Mouse (Mus musculus): ENCODE measurements around the gene Dok7. TPM values are rescaled to one million over a fixed set of nuclear protein-coding genes. Genes with fewer than 3 reads are reported as not detected.

The Dok7 gene
- polyA plus RNA-seq, 1 experiment = 15.8 TPM

DNA sequence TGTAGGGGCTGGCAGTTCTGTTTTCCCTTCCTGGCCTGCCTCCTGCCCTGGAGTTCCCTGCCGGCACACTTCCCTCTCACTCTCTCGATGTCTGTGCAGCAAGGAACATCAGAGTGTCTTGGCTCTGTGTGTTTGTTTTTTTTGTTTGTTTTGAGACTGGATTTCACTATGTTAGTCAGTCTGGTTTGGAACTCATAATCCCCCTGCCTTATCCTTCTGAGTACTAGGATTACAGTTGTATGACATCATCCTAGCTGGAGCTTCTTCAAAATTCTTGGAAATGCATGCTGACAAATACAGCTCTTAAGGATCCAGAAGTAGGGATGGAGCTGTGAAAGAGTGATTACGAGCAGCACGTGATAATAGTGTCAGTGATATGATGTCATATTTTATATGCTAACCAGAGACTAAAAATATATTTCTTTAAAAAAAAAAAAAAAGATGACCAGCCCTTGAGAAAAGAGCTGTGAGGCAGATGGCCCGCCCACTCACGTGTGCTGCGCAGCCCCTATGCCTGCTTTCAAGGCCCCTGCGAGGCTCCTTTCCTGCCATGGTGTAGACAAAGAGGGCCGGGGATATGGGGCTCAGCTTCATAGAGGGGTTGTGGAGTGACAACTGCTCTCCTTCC, 36.8 kb upstream of the Dok7 start:
- Histone ChIP-seq H3K27me3 (ENCODE audit: control insufficient read depth, insufficient read depth, insufficient read length) (no peaks in the 10 kb centered on the region), H3K79me2 (ENCODE audit: control insufficient read depth, insufficient read depth) (peaks cover 36% of the 10 kb centered on the region), H3ac (ENCODE audit: control insufficient read depth, insufficient read length, low read depth) (no peak overlapping the region), H3K4me3 (ENCODE audit: insufficient read depth, poor library complexity, severe bottlenecking) (no peak overlapping the region), H3K36me3 (ENCODE audit: control insufficient read depth, insufficient read depth) (peaks cover 17% of the 10 kb centered on the region), H3K79me3 (ENCODE audit: low read depth) (peaks cover 2% of the 10 kb centered on the region)
- TF ChIP-seq MYOD1 (IDR thresholded peaks at IDR 0.05; ENCODE audit: control insufficient read depth, insufficient read length, low read depth) (no peak), CEBPB (IDR thresholded peaks at IDR 0.05; ENCODE audit: low read depth) (no peak), FOSL1 (IDR thresholded peaks at IDR 0.05; ENCODE audit: insufficient read depth, low read length, poor library complexity, severe bottlenecking) (no peak), MYOG (IDR thresholded peaks at IDR 0.05; ENCODE audit: control insufficient read depth, extremely low read depth, insufficient read length) (no peak), CTCF (IDR thresholded peaks at IDR 0.05; ENCODE audit: control insufficient read depth, insufficient read depth, insufficient read length) (no peak), MAX (IDR thresholded peaks at IDR 0.05) (no peak), USF1 (IDR thresholded peaks at IDR 0.05; ENCODE audit: low read depth) (peak; percentile 80)

DNA sequence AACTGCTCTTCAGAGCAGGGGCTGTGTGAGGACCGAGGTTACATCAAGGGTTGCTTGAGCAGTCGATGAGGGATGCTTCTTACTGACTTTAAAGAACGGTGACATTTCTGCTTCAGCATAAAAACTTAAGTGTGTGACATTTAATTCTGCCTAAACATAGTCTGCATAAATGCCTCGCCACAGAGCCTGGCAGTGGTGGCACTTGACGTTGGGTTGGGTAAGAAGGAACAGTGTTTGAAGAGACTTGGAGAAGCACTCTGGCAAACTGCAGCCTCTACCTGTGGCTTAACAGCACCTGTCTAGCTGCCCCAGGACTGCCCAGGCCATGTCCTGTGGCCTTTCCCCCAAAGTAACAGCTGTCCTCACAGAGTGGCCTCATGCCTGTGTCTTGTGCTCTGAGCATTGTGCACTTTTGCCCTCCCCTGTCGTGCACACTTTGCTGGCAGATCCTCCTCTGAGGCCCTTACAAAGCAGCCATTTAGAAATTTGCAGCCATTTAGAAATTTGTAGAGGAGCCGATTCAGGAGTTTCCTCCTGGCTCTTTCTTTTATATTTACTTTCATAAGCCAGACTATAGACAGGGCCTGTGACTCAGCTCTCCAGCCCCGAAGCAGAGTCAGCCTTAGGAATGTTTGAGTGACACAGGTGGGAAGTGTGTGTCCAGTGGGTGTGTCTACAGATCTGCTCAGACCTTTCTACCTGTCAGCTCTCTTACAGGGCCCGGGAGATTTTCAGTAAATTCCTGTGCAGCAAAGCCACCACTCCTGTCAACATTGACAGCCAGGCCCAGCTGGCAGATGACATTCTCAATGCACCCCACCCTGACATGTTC, 35.9 kb upstream of the Dok7 start:
- Histone ChIP-seq H3K36me3 (ENCODE audit: control insufficient read depth, insufficient read depth) (peaks cover 22% of the 10 kb centered on the region), H3ac (ENCODE audit: control insufficient read depth, insufficient read length, low read depth) (no peak overlapping the region), H3K27me3 (ENCODE audit: control insufficient read depth, insufficient read depth, insufficient read length) (no peaks in the 10 kb centered on the region), H3K4me3 (ENCODE audit: insufficient read depth, poor library complexity, severe bottlenecking) (no peak overlapping the region), H3K79me2 (ENCODE audit: control insufficient read depth, insufficient read depth) (peaks cover 27% of the 10 kb centered on the region), H3K79me3 (ENCODE audit: low read depth) (no peaks in the 10 kb centered on the region)
- TF ChIP-seq MYOG (IDR thresholded peaks at IDR 0.05; ENCODE audit: control insufficient read depth, extremely low read depth, insufficient read length) (no peak), MAX (IDR thresholded peaks at IDR 0.05) (no peak), USF1 (IDR thresholded peaks at IDR 0.05; ENCODE audit: low read depth) (no peak), MYOD1 (IDR thresholded peaks at IDR 0.05; ENCODE audit: control insufficient read depth, insufficient read length, low read depth) (no peak), CEBPB (IDR thresholded peaks at IDR 0.05; ENCODE audit: low read depth) (no peak), FOSL1 (IDR thresholded peaks at IDR 0.05; ENCODE audit: insufficient read depth, low read length, poor library complexity, severe bottlenecking) (no peak), CTCF (IDR thresholded peaks at IDR 0.05; ENCODE audit: control insufficient read depth, insufficient read depth, insufficient read length) (no peak)

GRCm38 (mm10) chr5:35024975-35025374, 31.6 kb upstream of the Dok7 start:
- no peak for TF ChIP-seq MYOD1 (IDR thresholded peaks at IDR 0.05; ENCODE audit: control insufficient read depth, insufficient read length, low read depth)
- TF ChIP-seq USF1 (IDR thresholded peaks at IDR 0.05; ENCODE audit: low read depth) = no peak
- no peak for TF ChIP-seq MAX (IDR thresholded peaks at IDR 0.05)
- no peak for TF ChIP-seq FOSL1 (IDR thresholded peaks at IDR 0.05; ENCODE audit: insufficient read depth, low read length, poor library complexity, severe bottlenecking)
- TF ChIP-seq CEBPB (IDR thresholded peaks at IDR 0.05; ENCODE audit: low read depth) = no peak
- no peak for TF ChIP-seq MYOG (IDR thresholded peaks at IDR 0.05; ENCODE audit: control insufficient read depth, extremely low read depth, insufficient read length)
- TF ChIP-seq CTCF (IDR thresholded peaks at IDR 0.05; ENCODE audit: control insufficient read depth, insufficient read depth, insufficient read length) = peak; percentile 78
- Histone ChIP-seq H3ac (ENCODE audit: control insufficient read depth, insufficient read length, low read depth) (no peak overlapping the region), H3K79me3 (ENCODE audit: low read depth) (no peaks in the 10 kb centered on the region), H3K27me3 (ENCODE audit: control insufficient read depth, insufficient read depth, insufficient read length) (no peaks in the 10 kb centered on the region), H3K36me3 (ENCODE audit: control insufficient read depth, insufficient read depth) (peaks cover 45% of the 10 kb centered on the region), H3K79me2 (ENCODE audit: control insufficient read depth, insufficient read depth) (no peaks in the 10 kb centered on the region), H3K4me3 (ENCODE audit: insufficient read depth, poor library complexity, severe bottlenecking) (no peak overlapping the region)

DNA sequence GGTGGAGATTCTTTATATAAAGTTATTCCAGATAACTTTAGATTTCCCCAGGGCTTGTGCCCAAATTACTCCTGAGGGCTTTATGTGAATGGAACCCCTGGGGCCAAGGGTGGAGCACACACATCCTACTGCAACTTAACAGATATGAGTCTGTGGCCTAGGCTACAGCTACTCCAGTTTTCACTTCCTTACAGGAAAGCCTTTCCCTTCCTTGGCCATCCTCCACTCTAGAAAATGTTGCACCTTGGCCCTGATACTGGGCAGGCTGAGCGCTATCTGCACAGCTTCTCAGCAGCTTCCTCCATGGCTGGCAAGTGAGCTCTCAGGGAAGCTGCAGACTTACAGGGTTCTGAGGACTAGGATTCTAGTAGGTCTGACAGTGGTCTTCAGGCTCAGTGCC, 27.3 kb upstream of the Dok7 start:
- H3K27me3 ChIP-seq (ENCODE audit: control insufficient read depth, insufficient read depth, insufficient read length) = no peaks in the 10 kb centered on the region
- H3K36me3 ChIP-seq (ENCODE audit: control insufficient read depth, insufficient read depth) = peaks cover 33% of the 10 kb centered on the region

GRCm38 (mm10) chr5:35029755-35030154, 26.8 kb upstream of the Dok7 start:
- no peak for TF ChIP-seq MYOG (IDR thresholded peaks at IDR 0.05; ENCODE audit: control insufficient read depth, extremely low read depth, insufficient read length)
- TF ChIP-seq USF1 (IDR thresholded peaks at IDR 0.05; ENCODE audit: low read depth) = no peak
- no peak for TF ChIP-seq CTCF (IDR thresholded peaks at IDR 0.05; ENCODE audit: control insufficient read depth, insufficient read depth, insufficient read length)
- no peaks in the 10 kb centered on the region for H3K79me3 ChIP-seq (ENCODE audit: low read depth)
- no peaks in the 10 kb centered on the region for H3K79me2 ChIP-seq (ENCODE audit: control insufficient read depth, insufficient read depth)
- no peak overlapping the region for H3K4me3 ChIP-seq (ENCODE audit: insufficient read depth, poor library complexity, severe bottlenecking)
- no peak overlapping the region for H3ac ChIP-seq (ENCODE audit: control insufficient read depth, insufficient read length, low read depth)
- no peaks in the 10 kb centered on the region for H3K27me3 ChIP-seq (ENCODE audit: control insufficient read depth, insufficient read depth, insufficient read length)
- peaks cover 33% of the 10 kb centered on the region for H3K36me3 ChIP-seq (ENCODE audit: control insufficient read depth, insufficient read depth)

More for the DNA sequence above, 27.3 kb upstream of the Dok7 start:
- Histone ChIP-seq H3K4me3 (ENCODE audit: insufficient read depth, poor library complexity, severe bottlenecking) (no peak overlapping the region), H3K79me3 (ENCODE audit: low read depth) (no peaks in the 10 kb centered on the region), H3K79me2 (ENCODE audit: control insufficient read depth, insufficient read depth) (no peaks in the 10 kb centered on the region), H3ac (ENCODE audit: control insufficient read depth, insufficient read length, low read depth) (no peak overlapping the region)
- TF ChIP-seq MYOD1 (IDR thresholded peaks at IDR 0.05; ENCODE audit: control insufficient read depth, insufficient read length, low read depth) (no peak), FOSL1 (IDR thresholded peaks at IDR 0.05; ENCODE audit: insufficient read depth, low read length, poor library complexity, severe bottlenecking) (no peak), USF1 (IDR thresholded peaks at IDR 0.05; ENCODE audit: low read depth) (no peak), MYOG (IDR thresholded peaks at IDR 0.05; ENCODE audit: control insufficient read depth, extremely low read depth, insufficient read length) (no peak), CTCF (IDR thresholded peaks at IDR 0.05; ENCODE audit: control insufficient read depth, insufficient read depth, insufficient read length) (no peak), MAX (IDR thresholded peaks at IDR 0.05) (no peak), CEBPB (IDR thresholded peaks at IDR 0.05; ENCODE audit: low read depth) (no peak)
